Mouse (Mus musculus): Measurements from ENCODE around the gene AC124108.1.

AC124108.1 gene

GRCm38 (mm10) chr1:132200562-132201510 is 9.6 kb downstream of the AC124108.1 start:
- DNase-seq (ENCODE audit: low spot score): no peak

DNA sequence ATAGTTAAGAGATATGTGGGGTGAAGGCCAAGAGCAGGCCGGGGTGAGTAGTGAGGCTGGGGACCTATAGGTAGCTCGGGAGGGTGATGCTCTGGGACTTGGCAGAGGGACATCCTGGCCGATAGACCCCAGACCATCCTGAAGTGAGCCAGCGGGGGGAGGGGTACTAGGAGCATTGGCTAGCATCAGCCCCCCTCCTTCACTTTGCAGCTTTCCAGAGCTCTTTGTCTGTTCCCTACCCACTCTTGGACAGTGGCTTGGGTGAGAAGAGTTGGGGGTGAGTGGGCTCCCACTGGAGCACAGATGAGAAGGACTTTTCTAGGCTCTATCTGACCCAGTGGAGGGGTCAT is 10.2 kb downstream of the AC124108.1 start:
- no peak for DNase-seq (ENCODE audit: low spot score)

- DNase-seq (ENCODE audit: low spot score): no peak
These were observed 10.7 kb downstream of the AC124108.1 start for GRCm38 (mm10) chr1:132201936-132202335.

DNA sequence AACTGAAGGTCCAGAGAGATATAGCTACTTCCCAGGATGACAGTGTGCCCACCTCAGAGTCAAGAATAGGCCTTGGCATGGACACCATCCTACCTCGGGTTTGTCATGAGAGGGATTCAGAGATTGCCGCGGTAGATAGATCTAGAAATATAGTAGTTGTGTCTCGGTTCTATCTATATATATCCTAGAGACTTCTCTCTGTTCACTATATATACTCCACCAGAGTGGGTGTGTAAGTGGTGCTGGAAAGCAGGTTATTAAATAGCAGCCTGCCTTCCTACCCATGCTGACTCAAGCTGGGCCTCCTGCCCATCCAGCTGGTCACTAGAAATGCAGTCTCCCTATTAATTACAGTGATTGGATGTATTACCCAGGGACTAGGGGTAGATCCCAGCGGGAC is 11.5 kb downstream of the AC124108.1 start:
- DNase-seq (ENCODE audit: low spot score): no peak

DNA sequence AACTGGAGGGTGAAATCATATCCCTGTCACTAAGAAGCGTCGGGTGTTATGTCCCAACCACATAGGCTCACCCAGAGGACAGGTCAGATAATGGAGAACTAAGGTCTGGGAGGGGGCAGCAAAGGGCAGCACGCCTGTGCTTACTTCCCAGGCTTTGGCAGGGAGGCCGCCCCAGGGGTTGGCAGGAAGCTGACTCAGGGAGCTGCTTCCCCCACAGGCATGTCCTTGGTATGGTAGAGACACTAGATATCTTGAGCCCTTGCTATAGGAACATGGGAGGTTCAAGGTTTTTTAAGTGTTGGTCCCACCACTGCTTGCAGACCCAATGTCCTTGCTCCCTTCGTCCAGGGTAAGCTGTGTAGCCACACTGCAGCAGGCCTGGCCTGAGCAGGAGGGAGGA is 14.7 kb downstream of the AC124108.1 start:
- no peak for DNase-seq (ENCODE audit: low spot score)

DNA sequence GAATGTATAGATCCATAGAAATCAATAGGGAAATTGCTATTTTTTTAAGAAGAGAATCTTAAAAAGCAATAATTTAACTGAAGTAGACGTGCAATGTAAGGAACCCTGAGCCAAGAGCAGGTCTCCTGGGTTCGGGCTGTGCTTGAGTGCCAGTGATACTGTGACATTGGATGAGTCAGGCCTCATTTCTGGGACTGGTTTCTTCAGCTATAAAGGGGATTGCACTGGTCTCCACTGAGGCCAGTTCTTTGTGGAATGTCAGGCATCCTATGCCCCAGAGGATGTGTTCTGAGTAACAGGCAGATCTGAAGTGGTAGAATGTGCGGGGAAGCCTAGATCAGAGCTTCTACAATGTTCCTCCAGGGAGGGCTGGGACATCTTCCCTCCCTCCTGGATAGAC is 15.6 kb downstream of the AC124108.1 start:
- no peak for DNase-seq (ENCODE audit: low spot score)

GRCm38 (mm10) chr1:132208154-132208553 is 16.9 kb downstream of the AC124108.1 start:
- no peak for DNase-seq (ENCODE audit: low spot score)

DNA sequence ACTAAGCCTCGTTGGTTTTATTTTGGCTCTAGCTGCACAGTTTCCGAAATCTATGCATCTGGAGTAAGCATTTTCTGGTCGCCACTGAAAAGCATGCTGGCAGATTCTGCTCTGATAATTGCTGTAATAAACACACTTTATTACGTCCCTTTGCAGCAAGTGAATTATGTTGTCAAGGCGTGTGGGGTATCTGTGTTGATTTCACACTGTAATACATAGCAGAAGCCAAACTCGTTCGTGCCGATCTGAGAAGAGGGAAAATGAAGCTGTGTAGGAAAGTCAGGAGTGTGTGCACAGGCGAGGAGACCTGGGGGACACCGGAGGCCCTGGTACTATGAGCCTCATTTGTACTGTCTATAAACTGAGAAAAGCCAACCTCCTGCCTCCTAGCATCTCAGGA is 18.1 kb downstream of the AC124108.1 start:
- no peak for DNase-seq (ENCODE audit: low spot score)

- DNase-seq (ENCODE audit: low spot score): peak; percentile 32
These were observed 19.7 kb downstream of the AC124108.1 start for GRCm38 (mm10) chr1:132210922-132211321.

DNA sequence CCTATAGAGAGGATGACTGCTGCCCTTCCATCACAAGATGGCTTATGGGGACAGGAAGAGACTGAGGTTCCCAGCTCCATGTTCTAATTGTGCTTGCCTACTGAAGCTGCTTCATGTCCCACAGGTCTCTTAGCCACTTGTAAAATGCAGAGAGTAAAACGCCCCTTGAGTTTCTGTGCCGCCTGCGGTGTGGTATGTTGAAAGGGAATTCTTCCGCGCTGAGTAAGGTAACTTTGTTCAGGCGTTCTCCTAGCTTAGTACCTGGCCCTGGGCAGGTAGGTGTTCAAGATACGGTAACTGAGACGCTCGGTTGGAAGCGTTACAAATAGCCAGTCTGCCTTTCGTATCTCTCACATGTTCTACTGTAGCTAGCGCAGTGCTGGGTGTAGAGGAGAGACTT is 20.4 kb downstream of the AC124108.1 start:
- DNase-seq (ENCODE audit: low spot score): no peak

GRCm38 (mm10) chr1:132212218-132212617 is 21.0 kb downstream of the AC124108.1 start:
- DNase-seq (ENCODE audit: low spot score): peak; percentile 56

- no peak for DNase-seq (ENCODE audit: low spot score)
These were observed 21.8 kb downstream of the AC124108.1 start for GRCm38 (mm10) chr1:132213076-132213475.

- no peak for DNase-seq (ENCODE audit: low spot score)
These were observed 25.0 kb downstream of the AC124108.1 start for GRCm38 (mm10) chr1:132216276-132216675.

- DNase-seq (ENCODE audit: low spot score): no peak
These were observed 30.4 kb downstream of the AC124108.1 start for GRCm38 (mm10) chr1:132221627-132222026.

DNA sequence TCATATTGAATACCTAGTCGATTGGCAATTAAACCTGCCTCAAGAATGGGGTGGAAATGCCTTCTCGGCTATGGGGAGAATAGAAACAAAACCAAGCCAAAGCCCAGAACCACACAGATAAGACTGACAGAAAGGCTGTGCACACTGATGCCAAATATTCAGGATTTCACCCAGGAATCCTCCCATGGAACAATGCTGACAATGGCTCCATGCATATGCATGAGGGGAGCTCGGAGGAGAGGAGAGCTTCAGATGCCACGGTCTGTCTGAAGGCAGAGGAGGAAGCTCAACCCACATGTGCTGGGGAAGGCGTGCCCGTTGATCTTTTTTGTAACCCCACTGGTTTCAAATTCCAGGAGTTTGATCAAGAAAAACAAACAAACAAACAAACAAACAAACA is 30.9 kb downstream of the AC124108.1 start:
- no peak for DNase-seq (ENCODE audit: low spot score)

DNA sequence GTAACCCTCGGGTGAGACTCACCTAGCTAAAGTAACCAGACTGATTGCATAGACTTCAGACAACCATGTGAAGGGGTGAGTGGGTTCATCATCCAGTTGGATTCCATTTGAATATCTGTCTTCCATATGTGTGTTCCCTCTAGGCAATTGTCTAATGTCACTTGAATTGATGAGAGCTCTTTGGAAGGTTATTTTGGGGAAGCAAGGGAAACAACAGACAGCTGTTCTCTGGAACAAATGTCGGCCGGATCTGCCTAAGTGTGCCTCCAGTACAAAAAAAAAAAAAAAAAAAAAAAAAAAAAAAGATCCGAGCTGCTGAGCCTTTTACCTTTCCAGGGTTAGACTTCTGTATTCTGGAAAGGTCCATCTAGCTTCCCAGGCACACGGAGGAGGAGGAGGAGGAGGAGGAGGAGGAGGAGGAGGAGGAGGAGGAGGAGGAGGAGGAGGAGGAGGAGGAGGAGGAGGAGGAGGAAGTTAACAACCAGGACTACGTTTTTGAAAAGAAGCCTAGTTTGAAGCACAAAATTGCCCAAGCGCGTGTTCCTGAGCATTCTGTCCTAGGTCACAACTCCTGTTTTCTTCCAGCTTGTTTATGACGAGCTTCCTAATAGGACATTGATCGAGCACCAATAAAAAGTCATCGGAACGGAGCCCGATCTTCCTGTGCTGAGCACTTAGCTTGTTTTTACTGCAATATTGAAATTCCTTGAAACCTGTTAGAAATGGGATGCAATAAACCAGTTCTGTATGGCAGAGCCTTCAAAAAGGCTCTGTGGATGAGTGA is 35.2 kb downstream of the AC124108.1 start:
- DNase-seq (ENCODE audit: low spot score): no peak

GRCm38 (mm10) chr1:132229667-132230066 is 38.4 kb downstream of the AC124108.1 start, which contains the start of gene Gm10188:
Gene Gm10188 (minus strand): TSS chr1:132229767.
- no peak for DNase-seq (ENCODE audit: low spot score)

DNA sequence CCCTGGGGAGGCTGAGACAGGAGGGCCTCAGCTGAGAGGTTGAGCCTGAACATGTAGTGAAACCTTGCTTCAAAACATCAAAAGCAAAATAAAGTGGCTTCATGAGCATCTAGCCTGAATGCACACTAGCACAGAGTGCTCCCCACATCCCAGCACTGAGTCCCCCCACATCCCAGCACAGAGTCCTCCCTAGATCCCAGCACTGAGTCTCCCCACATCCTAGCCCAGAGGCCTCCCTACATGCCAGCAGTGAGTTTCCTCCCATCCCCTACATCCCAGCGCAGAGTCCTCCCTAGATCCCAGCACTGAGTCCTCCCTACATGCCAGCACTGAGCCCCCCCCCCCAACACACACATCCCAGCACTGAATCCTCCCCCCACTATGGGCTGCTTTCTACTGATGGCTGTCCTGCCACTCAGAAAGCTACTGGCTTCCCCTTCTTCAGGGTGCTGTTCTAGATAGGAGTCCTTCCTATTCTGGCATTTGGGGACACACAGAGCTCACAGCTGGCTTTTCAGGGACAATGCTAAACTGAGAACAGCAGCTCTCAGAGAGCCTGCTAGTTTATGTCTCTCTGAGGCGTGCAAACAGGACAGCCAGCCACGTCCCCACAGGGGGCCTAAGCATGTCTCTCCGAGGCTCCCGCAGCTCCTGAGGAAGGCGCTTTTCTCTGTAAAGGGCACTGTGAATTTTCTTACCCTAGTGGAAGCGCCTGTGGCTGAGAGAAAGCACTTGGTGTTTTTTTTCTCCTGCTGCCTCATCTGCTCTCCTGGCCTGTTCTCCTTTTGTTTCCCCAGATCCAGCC is 40.4 kb downstream of the AC124108.1 start:
- no peak for DNase-seq (ENCODE audit: low spot score)

DNA sequence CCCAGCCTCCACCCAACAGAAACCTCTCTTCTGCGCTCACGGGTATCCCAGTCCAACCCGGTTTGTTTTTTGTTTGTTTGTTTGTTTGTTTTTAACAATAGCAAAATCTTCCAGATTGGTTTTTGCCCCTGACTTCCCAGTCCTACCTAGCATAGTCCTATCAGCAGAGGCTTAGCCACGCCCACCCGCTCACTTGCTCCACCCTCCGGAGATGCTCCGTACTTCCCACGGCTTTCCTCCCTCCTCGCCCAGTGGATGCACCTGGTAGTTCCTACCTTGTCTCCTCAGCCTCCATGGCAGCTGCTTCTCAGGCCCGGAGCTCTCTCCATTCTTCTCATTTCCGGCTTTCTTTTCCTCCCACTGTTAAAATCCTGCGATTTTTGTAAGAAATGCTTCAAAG is 42.3 kb downstream of the AC124108.1 start:
- DNase-seq (ENCODE audit: low spot score): peak; percentile 33

GRCm38 (mm10) chr1:132234757-132235273 is 43.6 kb downstream of the AC124108.1 start:
- no peak for DNase-seq (ENCODE audit: low spot score)

DNA sequence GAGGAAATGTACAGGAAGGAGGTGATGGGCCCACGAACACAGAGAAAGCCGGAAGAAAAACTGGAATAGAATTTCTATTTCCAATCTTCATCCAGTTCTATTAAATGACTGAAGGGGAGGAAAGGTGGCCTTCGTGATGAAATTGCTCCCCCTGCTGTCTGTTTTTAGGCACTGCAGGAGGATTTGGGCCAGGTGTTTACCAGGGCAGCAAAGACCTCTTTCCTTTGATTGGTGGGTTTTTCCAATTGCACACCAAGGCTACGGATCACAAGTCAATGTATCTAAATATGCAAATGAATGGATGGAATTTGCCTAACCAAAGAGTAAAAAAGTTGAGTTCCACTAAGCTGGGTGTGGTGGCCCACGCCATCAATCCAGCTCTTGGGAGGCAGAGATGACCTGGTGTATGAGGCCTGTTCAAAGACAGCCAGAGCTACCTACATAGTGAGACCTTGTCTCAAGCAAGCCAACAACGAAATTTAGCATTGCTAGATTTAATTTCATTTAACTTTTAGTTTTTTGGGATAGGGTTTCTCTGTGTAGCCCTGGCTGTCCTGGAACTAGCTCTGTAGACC is 46.4 kb downstream of the AC124108.1 start:
- DNase-seq (ENCODE audit: low spot score): peak; percentile 65

DNA sequence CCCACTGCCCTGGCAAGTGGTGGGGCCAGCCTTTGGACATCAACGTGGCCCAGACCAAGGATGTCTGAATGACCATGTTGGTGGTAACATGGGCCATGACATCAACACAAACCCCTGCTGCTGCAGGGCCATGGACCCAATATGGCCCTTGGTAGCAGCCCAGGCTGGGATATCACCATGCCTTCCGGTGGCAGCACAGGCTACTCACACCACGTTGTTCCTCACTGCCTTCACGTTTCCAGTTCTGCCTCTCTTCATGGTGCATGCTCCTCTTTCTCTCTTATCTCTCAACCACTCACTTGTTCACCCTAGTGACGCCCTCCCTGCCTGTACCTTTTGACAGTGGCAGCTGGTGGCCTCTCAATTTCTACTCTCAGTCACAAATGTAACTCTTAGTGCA is 53.8 kb downstream of the AC124108.1 start:
- no peak for DNase-seq (ENCODE audit: low spot score)

Measured in urinary bladder, postnatal 14 days (tissue).